Mouse (Mus musculus) CD4-positive naive resting alpha-beta T cell, adult 57 days (primary cell): ENCODE measurements around the gene Kcna2. TPM values are rescaled to one million over a fixed set of nuclear protein-coding genes. Genes with fewer than 3 reads are reported as not detected.

Source experiments
- total RNA-seq: library from RNA; stranded (reverse); gene quantifications from one replicate; pipeline ENCODE4 v1.2.4, GENCODE M21; 2023

The Kcna2 gene
- 2.7 TPM for total RNA-seq

GRCm38 (mm10) chr3:107100811-107101455 lies at the start of gene Kcna2:
Gene Kcna2 (plus strand): TSS chr3:107101146.

Other genes with a start within 250 kb of the Kcna2 start
- 50.2 TPM for gene Kcna3, start 65.0 kb upstream of the Kcna2 start, total RNA-seq
- gene Kcna10, start 81.9 kb downstream of the Kcna2 start, total RNA-seq = not detected
- 0.80 TPM for gene Cym, start 120.6 kb downstream of the Kcna2 start, total RNA-seq
- gene A630076J17Rik, start 129.5 kb downstream of the Kcna2 start, total RNA-seq = not detected
- gene Prok1, start 138.6 kb downstream of the Kcna2 start, total RNA-seq = not detected
- gene Lamtor5, start 177.7 kb downstream of the Kcna2 start, total RNA-seq = 37.0 TPM
- gene Slc16a4, start 190.1 kb downstream of the Kcna2 start, total RNA-seq = 0.53 TPM
- 48.5 TPM for gene Rbm15, start 232.5 kb downstream of the Kcna2 start, total RNA-seq